Mouse (Mus musculus): ENCODE results near the gene Fam222a.
A peak's percentile ranks its signal among the peaks of the same experiment; 100 is the strongest.

Fam222a gene

DNA sequence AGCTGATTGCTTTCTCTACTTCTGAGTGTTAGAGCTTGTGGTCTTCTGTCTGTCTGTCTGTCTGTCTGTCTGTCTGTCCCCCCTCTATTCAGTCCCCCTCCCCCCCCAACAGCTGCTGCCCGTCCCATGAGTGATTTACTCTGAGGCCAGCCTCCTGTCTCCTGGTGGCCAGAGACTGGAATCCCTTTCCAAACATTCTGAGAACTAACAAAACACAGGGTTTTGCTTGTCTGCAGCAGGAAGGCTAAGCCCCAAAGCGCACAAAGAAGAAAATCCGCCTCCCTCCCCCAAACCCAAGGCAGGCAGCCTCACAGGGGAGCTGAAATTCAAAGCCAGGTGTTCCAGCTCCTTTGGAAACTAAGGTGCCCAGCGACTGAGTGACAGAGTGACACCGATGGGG lies 17.9 kb downstream of the Fam222a start:
- no peak for DNase-seq

DNA sequence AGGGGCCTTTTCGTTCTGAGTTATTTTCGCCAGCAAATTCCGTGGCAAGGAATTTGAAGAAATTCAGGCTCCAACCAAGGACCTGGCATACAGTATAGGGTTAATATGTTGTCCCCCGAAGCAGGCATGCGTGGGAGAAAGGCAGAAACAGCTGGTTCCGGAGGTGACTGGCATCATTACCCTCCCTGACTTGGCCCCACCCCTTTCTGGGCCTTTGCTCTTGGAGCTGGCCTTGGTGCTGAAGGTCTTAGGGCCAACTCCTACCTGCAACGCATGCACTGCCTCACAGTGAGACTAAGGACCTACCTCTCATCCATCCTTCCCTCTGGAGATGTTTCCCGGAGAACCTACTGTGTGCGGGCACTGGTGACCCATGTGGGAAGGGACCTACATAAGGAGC lies 20.1 kb downstream of the Fam222a start:
- DNase-seq: no peak

DNA sequence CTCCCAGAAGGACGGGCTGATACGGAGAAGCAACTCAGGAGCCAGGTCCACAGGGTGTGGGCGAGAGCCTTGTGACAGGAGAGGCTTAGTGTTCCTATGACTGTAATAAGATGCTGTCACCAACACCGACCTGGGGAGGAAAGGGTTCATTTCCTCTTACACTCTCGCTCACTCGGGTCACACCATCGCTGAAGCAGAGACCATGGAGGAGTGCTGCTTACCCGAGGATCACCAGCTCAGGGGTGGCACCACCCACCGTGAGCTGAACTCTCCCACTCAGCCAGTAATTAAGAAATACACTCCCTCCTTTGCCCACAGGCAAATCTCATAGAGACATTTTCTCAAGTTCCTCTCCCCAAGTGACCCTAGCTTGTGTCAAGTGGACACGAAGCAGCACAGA lies 20.6 kb downstream of the Fam222a start:
- DNase-seq: no peak

DNA sequence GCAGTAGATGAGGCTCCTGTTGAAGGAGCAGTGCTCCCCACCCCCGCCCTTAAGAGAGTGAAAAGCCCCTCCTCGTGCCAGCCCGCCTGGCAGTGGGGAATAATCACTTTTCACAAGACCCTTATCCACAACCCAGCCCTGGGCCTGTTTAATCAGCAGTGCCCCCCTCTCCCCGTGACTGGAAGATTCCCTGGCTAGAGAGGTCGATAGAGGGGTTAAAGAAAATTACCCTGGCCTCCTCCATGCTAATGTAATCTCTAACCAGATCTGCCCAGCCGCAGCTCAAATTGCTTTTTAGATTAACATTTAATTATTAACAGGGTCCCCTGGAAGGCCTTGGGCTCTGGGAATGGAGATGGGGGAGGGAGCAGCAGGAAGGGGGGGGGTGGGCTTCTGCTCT lies 21.2 kb downstream of the Fam222a start:
- DNase-seq: no peak

DNA sequence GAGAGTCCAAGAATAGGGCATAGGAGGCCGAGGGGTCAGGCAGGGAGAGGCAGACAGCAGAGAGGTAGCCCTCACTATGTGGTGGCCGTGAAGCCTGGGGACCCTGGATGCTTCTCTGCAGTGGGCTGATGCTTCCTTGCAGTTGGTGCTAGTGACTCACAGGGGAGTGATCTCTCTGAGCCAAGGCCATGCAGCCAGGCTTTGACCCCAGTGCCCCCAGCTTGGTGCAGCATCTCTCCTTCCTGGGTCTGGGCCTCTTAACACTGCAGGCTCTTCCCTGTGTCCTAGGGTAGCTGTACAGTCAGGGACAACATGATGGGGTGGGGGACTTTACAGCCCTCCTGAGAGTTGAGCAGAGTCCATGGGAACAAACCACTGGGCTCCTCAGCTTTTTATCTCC lies 21.6 kb downstream of the Fam222a start:
- no peak for DNase-seq

DNA sequence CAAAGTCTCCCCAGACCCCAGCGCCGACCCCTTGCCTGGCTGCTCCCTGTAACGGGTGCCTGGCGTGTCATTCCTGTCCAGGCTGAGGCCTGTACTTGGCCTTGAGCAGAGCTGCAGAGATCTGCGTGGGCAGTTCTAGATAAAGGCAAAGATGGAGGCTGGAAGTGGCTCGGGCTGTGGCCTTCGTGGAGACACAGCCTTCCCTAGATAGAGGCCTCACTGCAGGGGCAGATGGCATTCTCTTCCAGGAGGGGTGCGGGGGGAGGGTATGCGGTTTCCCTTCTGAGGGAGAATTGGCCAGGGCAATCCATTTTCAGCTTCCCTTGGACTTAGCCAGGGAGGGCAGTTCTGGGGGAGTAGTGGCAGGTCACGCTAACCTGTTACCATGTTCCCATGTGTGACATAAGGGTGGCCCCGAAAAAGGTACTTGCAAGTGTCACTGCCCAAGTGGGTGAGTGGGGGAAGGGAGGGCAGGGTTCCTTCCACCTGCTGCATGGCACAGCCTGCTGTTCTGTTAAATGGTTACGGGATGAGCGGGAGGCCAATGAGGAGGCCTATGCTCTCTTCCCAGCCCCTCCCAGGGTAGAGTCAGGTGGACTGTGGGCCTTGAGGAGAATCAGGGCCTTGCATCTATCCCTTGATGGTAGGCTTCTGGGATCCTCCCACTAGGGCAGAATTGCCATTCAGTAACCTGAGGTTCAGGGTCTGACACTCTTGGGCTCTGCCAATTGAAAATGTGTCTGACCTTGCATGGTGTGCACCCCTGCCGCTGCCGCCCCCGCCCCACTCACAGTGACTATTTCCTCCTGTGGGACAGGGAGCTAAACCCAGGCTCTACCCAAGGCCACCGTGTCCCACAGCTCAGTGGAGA lies 22.5 kb downstream of the Fam222a start:
- no peak for DNase-seq

DNA sequence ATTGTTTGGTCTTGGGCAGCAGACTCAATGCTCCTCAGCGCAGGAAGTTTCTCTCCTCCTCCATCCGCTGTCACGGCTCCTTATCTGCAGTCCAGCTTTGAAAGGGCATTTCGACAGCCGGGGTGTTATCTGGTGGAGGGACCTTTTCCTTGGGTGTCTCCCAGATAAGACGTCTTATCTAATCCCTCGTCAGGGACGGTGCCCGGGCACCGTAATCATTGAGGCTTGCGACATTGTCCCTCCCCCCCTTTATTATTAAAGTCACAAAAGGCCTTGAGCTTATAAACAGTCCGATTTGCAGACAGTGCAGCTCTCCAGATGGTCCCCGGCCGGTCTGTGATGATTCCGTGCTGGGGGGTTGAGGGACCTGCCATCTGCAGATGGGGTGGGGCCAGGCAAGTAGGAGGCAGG lies 23.3 kb downstream of the Fam222a start:
- no peak for DNase-seq

DNA sequence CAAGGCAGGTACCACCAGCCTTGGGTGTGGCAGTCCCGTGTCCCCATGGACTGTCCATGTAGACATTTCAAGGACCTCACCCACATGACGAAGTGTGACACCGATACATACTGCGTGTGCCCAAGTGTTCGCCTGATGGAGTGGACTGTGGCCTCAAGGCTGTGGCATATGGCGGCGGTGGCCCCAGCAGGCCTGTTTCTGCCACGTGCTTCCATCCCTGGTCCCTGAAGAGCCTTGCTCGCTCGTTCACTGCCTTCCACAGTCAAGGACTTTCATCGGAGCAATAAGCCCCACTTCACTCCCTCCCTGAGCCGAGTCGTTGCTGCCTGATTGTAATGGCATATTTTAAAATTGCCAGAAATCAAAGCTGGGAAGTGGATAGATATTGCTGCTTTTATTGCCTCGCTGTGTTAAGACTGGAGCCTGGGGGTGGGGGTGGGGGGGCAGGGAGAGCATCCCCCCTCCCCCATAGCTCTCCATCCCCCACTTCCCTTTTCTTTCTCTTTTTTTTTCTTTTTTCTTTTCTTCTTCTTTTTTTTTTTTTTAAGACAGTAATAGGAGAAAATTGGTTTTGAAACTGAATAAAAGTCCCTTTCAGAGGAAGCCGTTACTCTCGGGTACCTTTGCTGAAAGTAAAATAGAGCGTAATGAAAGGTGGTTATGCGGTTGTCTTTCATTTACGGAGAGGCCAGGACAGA lies 24.8 kb downstream of the Fam222a start:
- DNase-seq: no peak

DNA sequence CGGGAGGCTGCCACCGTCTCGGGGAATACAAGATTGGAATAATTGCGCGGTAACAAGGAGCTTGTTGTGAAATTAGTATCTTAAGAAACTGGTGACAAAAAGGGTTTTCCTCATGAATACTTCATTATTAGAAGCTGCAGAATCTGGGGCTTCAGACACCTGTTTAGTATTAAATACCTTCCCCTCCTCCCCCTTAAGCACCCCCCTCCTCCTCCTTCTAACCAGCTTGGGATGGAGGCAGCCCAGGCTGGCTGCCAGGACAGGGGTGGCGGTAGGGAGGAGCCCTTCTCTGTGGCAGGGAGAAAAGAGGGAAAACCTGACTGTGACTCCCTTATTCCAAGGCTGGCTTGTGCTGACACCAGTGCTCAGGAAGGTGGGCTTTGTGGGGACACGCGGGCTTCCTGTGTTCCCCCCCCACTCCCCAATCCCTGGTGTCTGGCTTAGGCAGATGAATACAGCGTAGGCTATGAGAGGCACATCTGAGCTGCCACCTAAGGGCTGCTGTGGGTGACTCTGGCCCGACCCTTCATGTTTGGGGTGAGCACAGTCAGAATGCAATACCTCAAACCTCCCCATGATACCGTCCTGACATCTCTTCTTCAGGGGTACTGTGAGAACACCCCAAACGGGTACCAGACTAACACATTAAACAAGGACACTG lies 25.5 kb downstream of the Fam222a start:
- DNase-seq: no peak

DNA sequence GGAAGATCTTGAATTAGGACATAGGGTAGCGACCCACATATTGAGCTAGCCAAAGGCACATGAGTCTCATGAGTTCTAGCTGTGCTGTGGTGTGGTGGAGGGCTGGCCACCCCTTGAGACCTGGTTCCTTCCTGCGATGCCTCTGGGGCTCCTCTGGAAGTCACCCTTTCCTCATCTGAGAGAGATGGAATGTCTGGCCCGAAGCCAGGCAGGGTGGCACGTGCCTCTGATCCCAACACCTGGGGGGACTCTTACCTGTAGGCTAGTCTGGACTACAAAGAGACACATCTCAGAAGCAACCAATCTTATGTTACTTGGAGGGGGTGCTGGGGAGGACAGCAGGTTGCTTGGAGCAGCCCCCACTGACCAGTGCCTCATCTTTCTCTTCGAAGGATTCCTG lies 26.1 kb downstream of the Fam222a start:
- DNase-seq: no peak

DNA sequence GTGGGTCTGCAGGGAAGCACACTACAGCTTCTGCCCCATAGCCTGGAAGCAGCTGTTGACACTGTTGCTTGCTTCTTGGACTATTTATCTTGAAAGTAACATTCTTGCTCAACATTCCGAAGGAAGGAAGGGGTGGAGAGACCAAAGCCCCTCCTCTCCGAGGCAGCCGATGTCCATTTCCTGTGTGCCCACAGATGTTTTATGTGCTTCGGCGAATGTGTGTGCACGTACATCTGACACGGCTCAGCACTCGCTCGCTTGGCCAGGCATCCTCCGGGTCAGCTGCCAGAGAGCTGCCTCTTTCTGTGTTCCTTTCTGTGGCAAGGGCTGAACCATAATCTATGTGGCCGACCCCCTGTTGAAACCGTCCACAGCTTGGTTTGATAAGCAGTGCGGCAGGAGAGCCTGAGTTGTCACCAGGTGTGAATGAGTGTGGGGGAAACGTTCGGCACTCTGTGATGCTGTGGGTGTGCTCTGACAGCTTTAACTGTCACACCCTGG lies 27.0 kb downstream of the Fam222a start:
- peak; percentile 98 for DNase-seq

DNA sequence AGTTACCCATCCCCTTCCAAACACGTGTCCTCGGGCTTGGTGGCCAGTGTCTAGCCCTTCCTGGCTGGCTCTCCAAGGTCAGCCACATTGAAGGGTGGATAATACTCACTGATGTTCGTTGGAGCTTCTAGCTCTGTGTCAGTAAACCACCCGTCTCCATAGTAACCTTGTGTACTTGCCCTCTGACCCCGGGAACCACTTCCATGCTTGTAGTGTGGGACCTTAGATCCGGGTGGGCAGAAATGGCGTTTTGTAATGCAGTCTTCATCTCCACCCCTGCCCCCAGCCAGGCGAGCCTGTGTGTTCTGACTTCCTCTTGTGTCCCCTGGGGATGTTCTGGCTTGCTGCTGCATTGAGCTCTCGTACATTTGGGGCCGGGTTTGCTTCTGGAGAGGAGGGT lies 28.8 kb downstream of the Fam222a start:
- DNase-seq: peak; percentile 98

DNA sequence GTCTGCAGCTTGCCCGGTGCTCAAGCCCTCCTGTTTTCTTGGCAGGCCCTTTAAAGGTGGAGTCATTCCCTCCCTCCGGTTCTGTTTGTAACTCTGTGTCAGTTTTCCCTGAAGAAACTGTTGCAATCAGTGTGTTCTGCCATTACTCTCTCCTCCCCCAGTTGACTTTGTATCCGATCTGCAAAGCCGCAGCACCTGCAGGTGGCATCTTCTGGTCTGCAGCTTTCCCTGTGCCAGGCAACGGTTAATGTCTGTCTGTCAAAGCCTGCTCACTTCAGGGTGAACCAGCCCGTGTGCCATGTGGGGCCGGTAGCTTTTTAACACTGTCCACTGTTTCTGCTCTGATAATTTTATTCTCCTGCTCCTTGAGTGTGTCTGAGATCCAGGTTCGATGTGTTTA lies 29.4 kb downstream of the Fam222a start:
- DNase-seq: no peak

DNA sequence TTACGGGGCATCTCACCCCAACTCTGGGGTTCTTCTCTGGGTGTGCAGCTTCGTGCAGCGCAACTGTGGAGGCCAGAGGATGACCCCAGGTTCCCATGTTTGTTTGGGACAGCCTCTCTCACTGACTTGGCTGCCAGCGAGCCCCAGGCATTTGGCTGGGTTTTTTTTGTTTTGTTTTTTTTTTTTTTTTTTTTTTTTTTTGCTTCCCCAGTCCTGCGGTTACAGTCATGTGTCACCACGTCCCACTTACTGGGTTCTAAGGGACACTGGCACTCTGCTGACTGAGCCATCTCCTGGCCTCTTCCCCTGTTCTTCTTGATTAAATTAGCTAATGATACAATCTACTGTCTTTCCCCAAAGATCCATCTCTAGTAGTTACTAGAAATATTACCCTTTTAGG lies 29.8 kb downstream of the Fam222a start:
- DNase-seq: no peak

DNA sequence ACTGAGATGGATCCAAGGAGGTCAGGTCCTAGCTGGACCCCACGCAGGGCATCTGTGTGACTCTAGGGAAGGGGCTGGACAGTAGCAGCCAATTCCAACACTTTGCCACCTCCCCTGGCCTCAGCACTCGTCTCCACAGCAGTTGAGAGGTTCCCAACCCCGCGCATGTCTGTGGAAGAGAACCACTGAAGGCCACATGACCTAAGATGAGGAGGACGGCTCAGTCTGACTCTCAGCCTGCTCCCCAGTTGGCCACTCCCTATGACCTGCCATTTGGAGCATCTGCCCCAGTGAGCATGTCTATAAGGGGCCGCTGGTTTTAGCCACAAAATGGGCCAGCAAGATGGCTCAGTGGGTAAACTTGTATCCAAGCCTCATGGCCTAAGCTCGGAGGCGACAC lies 34.2 kb downstream of the Fam222a start:
- DNase-seq: no peak

DNA sequence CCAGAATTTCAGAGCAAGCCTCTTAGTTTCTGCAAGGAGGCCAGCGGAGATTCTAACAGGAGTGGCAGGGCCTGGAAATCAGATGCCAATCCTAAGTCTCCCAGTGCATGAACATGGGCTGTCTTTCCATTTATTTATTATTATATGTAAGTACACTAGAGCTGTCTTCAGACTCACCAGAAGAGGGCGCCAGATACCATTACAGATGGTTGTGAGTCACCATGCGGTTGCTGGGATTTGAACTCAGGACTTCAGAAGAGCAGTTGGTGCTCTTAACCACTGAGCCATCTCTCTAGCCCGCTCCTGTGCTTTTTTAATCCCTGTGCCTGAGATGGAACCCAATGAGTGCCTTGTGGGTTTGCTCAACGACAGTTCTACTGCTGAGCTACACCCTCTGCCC lies 36.2 kb downstream of the Fam222a start:
- no peak for DNase-seq

DNA sequence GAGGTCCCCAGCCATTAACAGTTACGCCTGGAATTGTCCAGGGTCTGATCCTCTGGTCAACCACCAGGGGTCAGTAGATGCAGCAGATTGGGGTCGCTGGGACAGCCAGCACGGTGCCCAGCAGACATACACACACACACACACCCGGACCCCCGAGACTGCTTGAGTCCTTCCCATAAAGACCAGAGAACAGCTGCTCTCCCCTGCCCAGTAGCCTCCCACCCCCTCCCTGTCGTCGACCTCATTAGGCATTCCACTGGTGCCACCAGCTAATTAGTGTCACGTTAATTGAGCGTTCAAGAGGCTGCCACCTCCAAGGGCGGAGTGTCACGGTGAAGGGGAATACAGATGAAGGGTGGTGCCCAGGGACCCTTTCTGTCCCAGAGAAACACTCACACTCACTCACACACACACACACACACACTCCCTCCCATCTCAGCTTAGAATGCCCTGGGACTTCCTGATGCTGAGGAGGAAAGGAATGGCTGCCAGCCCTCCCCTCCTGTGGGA lies 37.0 kb downstream of the Fam222a start:
- DNase-seq: no peak

DNA sequence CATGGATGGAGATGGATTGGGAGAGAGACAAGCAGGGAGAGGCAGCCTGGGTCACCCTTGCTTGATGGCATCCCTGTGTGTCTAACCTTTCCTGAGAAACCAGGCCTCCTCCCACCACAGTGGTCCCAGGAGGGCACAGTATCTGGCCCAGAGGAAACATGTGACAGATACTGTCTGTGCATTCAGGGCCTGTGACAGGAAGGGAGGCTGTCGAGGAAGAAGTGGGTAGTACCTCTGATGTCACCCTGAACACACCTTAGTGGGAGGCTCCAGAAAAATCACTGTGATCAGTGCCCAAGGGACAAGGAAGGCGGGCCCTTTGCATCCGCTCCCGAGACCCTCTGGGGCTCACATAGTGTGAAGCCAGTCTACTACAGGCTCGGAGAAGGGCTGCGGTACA lies 38.2 kb downstream of the Fam222a start:
- no peak for DNase-seq

DNA sequence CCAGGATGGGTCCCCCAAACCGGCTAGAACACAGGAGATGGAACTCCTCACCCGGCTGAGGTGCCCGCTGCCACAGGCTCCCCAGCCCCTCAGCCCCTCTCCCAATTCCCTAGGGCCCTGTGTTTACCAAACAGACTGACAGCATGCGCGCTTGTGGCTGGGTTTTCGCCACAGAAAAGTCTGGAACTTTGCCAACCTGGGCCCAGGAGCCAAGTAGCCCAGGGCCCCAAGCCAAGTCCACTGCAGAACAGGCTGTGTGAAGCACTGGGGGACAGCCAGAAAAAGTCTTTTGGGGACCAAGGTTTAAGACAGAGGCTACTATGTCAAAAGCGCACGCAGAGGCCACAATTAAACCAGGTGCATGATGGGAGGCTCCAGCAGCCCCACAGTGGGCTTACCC lies 39.8 kb downstream of the Fam222a start:
- peak; percentile 96 for DNase-seq

DNA sequence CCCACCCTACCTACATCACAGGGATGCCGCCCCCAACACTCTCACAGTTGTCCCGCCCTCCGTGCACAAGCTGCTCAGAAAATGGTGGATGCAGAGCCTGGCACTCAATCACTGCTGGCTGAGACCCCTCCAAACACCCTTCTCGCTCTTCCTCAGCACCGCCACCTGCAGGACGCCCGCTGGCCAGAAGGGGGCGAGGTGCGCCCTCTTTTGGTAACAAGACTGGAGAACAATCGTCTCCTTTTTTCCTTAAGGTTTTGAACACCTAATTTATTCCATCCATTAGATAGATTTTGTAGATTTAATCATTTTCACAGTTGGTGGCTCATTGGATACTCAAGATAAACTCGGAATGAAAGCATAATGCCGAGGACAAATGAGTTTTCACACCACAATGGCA lies 40.7 kb downstream of the Fam222a start:
- DNase-seq: no peak

DNA sequence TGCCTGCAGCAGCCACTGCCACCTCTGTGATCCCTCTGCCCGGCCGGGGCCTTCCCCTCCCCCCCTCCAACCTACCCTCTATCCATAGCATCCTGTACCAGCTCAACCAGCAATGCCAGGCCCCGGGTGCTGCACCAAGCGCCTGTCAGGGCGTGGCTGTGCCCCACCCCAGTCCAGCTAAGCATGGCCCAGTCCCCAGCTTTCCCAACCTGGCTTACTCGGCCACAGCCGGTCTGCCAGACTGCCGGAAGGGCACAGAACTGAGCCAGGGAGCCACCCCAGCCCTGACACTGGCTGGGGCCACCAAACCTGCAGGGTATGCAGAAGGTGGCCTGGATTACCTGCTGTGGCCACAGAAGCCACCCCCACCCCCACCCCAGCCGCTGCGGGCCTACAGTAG lies 43.4 kb downstream of the Fam222a start:
- DNase-seq: peak; percentile 87

DNA sequence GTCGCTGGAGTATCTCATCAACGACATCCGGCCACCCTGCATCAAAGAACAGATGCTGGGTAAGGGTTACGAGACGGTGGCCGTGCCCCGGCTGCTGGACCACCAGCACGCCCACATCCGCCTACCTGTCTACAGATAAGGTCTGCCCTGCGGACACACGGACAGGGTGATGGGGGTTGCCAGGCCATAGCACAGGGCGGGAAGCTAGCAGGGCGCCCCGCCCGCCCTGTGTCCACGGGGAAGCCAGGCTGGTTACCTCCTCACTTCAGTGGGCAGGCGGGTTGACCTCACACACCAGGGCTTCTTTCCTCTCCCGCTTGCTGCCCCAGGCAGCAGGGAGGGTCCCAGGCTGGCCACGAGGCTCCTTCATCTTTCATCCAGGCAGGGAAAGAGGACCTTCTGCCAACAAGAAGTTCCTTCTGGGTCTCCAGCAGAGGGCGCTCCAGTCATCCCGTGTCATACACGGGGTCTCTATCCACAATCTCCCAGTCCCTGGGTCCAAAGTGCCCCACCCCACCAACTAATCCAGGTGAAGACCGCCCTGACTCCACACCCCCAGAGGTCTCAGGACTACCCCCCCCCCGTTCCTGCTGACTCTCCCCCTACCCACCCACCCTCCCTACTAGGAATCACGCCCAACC lies 44.3 kb downstream of the Fam222a start:
- DNase-seq: peak; percentile 90

DNA sequence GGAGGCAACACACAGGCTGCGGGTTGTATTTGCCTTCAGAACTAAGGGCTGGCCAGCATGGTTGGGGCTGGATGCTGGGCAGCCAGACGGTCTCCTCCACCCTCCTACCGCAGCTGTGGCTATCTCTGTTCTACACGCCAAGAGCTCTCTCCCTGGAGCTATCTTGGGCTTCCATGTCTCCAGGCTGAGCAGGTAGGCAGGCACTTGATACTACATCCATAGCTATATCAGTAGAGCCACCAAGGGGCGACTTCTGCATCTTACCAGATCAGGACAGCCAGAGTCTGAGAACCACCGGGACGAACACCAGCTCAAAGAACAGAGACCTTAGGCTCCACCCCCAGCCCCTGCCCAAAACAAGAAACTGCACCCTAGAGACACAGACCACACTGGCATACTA lies 47.0 kb downstream of the Fam222a start:
- DNase-seq: no peak

Data from heart, adult 11 months (tissue).